In genomic region chr1:87418733-87419132, GRCm38 (mm10) we compare ENCODE assay signal across 8 mouse cellular contexts. TPM values are rescaled to one million over a fixed set of nuclear protein-coding genes. Genes with fewer than 3 reads are reported as not detected.
DNase-seq lines count a peak whose midpoint lies in the region; ATAC-seq and TF ChIP-seq lines count a peak whose summit lies in the region.

No protein-coding gene starts in this region.

- no peak overlapping the region for H3K9ac ChIP-seq in forebrain, embryonic 14.5 days (ENCODE audit: low read length)
- H3K9ac ChIP-seq in lung, postnatal 0 days (replicated peaks; ENCODE audit: low read depth) = no peak overlapping the region
- H3K9ac ChIP-seq in liver, postnatal 0 days (replicated peaks) = no peak overlapping the region

- H3K4me2 ChIP-seq in forebrain, embryonic 14.5 days (ENCODE audit: low read length) = no peak overlapping the region
- no peak overlapping the region for H3K4me2 ChIP-seq in lung, postnatal 0 days (replicated peaks; ENCODE audit: low read depth, low read length)
- no peak overlapping the region for H3K4me2 ChIP-seq in liver, postnatal 0 days (ENCODE audit: low read depth, low read length)

- TF ChIP-seq CTCF in lung, postnatal 0 days (IDR thresholded peaks at IDR 0.05) = peak; percentile 81
- peak; percentile 83 for TF ChIP-seq CTCF in liver, postnatal 0 days (IDR thresholded peaks at IDR 0.05; ENCODE audit: low read depth)

- no peaks in the 10 kb centered on the region for H3K4me1 ChIP-seq in forebrain, embryonic 14.5 days (ENCODE audit: control insufficient read depth, insufficient read depth, low read length)
- H3K4me1 ChIP-seq in forebrain, embryonic 10.5 days = no peaks in the 10 kb centered on the region
- H3K4me1 ChIP-seq in lung, postnatal 0 days (ENCODE audit: insufficient read depth, low read depth, low read length) = no peaks in the 10 kb centered on the region
- no peaks in the 10 kb centered on the region for H3K4me1 ChIP-seq in liver, postnatal 0 days (ENCODE audit: insufficient read depth)

- no peaks in the 10 kb centered on the region for H3K9me3 ChIP-seq in forebrain, embryonic 14.5 days (replicated peaks; ENCODE audit: control insufficient read depth, low read length)
- H3K9me3 ChIP-seq in forebrain, embryonic 10.5 days = no peaks in the 10 kb centered on the region
- H3K9me3 ChIP-seq in lung, postnatal 0 days (ENCODE audit: low read length) = no peaks in the 10 kb centered on the region
- H3K9me3 ChIP-seq in liver, postnatal 0 days (ENCODE audit: low read length) = no peaks in the 10 kb centered on the region

- no peak overlapping the region for H3K4me3 ChIP-seq in forebrain, embryonic 14.5 days (ENCODE audit: low read depth, low read length)
- H3K4me3 ChIP-seq in forebrain, embryonic 10.5 days = no peak overlapping the region
- no peak overlapping the region for H3K4me3 ChIP-seq in lung, postnatal 0 days (ENCODE audit: low read depth, low read length)
- no peak overlapping the region for H3K4me3 ChIP-seq in liver, postnatal 0 days (ENCODE audit: low read depth, low read length)

- H3K27me3 ChIP-seq in forebrain, embryonic 14.5 days (replicated peaks; ENCODE audit: control insufficient read depth, insufficient read depth, low read length) = no peaks in the 10 kb centered on the region
- H3K27me3 ChIP-seq in forebrain, embryonic 10.5 days (ENCODE audit: poor library complexity, severe bottlenecking) = no peaks in the 10 kb centered on the region
- H3K27me3 ChIP-seq in lung, postnatal 0 days (replicated peaks; ENCODE audit: insufficient read depth, low read length) = no peaks in the 10 kb centered on the region
- H3K27me3 ChIP-seq in liver, postnatal 0 days (ENCODE audit: insufficient read depth, low read length) = no peaks in the 10 kb centered on the region

- ATAC-seq in forebrain, embryonic 14.5 days = no peak
- no peak for ATAC-seq in lung, postnatal 0 days
- no peak for ATAC-seq in liver, postnatal 0 days

- peaks cover 62% of the 10 kb centered on the region for H3K36me3 ChIP-seq in forebrain, embryonic 14.5 days (ENCODE audit: control insufficient read depth, insufficient read depth, low read length)
- peaks cover 72% of the 10 kb centered on the region for H3K36me3 ChIP-seq in forebrain, embryonic 10.5 days (replicated peaks)
- H3K36me3 ChIP-seq in lung, postnatal 0 days (ENCODE audit: insufficient read depth, low read length) = peaks cover 30% of the 10 kb centered on the region; the same call in 1 of the 2 replicates
- peaks cover 51% of the 10 kb centered on the region for H3K36me3 ChIP-seq in liver, postnatal 0 days (replicated peaks; ENCODE audit: insufficient read depth, low read length)

- 88% methylated on average over 4 of the region's 4 CpGs for WGBS in forebrain, embryonic 14.5 days
- 85% methylated on average over 4 of the region's 4 CpGs for WGBS in forebrain, embryonic 10.5 days
- WGBS in lung, postnatal 0 days = 85% methylated on average over 4 of the region's 4 CpGs
- 80% methylated on average over 4 of the region's 4 CpGs for WGBS in liver, postnatal 0 days (ENCODE audit: insufficient replicate concordance)

- TF ChIP-seq EP300 in lung, postnatal 0 days (IDR thresholded peaks at IDR 0.05) = no peak
- TF ChIP-seq EP300 in liver, postnatal 0 days (IDR thresholded peaks at IDR 0.05; ENCODE audit: low read depth) = no peak

- H3K27ac ChIP-seq in forebrain, embryonic 14.5 days (ENCODE audit: low read depth, low read length) = no peak overlapping the region
- H3K27ac ChIP-seq in forebrain, embryonic 10.5 days = no peak overlapping the region
- H3K27ac ChIP-seq in lung, postnatal 0 days (ENCODE audit: low read length) = no peak overlapping the region
- no peak overlapping the region for H3K27ac ChIP-seq in liver, postnatal 0 days (ENCODE audit: low read depth)

- DNase-seq in forebrain, embryonic 14.5 days (ENCODE audit: low spot score) = peak; percentile 64
- no peak for DNase-seq in forebrain, embryonic 10.5 days (ENCODE audit: extremely low spot score, low spot score)
- peak; percentile 67 for DNase-seq in lung, postnatal 0 days (ENCODE audit: low spot score)
- DNase-seq in lung, postnatal 25 days (ENCODE audit: low spot score) = no peak
- peak; percentile 54 for DNase-seq in c-Kit-positive CD71-negative TER-119-negative erythroid progenitor cells, embryonic 14.5 days (ENCODE audit: low read depth)
- DNase-seq in liver, postnatal 0 days = peak; percentile 23
- no peak for DNase-seq in spleen, adult 12 weeks (ENCODE audit: low spot score)
- DNase-seq in heart, adult 11 months = no peak

RNA-seq across cellular contexts. Expression of gene Kcnj13, which starts 24.2 kb away (rescaled TPM):
- 10.4 and 11.2 TPM in 2 replicates for polyA plus RNA-seq in forebrain, embryonic 14.5 days (2014; fragmentation: Nextera tagmentation; extraction: Ambion mirVana)
- 0.55 and 0.58 TPM in 2 replicates for polyA plus RNA-seq in forebrain, embryonic 10.5 days (2016; fragmentation: Nextera tagmentation; extraction: Ambion mirVana)
- polyA plus RNA-seq in lung, postnatal 0 days (2015; fragmentation: Nextera tagmentation; extraction: Ambion mirVana) = 41.4 and 48.7 TPM in 2 replicates
- not detected in 2 replicates for polyA plus RNA-seq in liver, postnatal 0 days (2015; fragmentation: Nextera tagmentation; extraction: Ambion mirVana)

RNA-seq across cellular contexts. Expression of gene Snorc, which starts 51.3 kb away (rescaled TPM):
- polyA plus RNA-seq in forebrain, embryonic 14.5 days (2014; fragmentation: Nextera tagmentation; extraction: Ambion mirVana) = not detected in 2 replicates
- polyA plus RNA-seq in forebrain, embryonic 10.5 days (2016; fragmentation: Nextera tagmentation; extraction: Ambion mirVana) = not detected in 2 replicates
- polyA plus RNA-seq in lung, postnatal 0 days (2015; fragmentation: Nextera tagmentation; extraction: Ambion mirVana) = not detected in 2 replicates
- polyA plus RNA-seq in liver, postnatal 0 days (2015; fragmentation: Nextera tagmentation; extraction: Ambion mirVana) = 0.25 and 0.34 TPM in 2 replicates

Comparison
In these comparisons a context has a peak if more than half of its experiments do, and no peak if none do; other contexts are left out.
1. DNase-seq: peak in forebrain, embryonic 14.5 days (single experiment), lung, postnatal 0 days (single experiment), c-Kit-positive CD71-negative TER-119-negative erythroid progenitor cells, embryonic 14.5 days (single experiment) and liver, postnatal 0 days (single experiment); none in forebrain, embryonic 10.5 days (single experiment), lung, postnatal 25 days (single experiment), spleen, adult 12 weeks (single experiment) and heart, adult 11 months (single experiment).